Mouse (Mus musculus): ENCODE data around the gene Osbpl8. TPM values are rescaled to one million over a fixed set of nuclear protein-coding genes. Genes with fewer than 3 reads are reported as not detected.

The Osbpl8 gene
- polyA plus RNA-seq, 1 experiment, result 30.1 TPM

DNA sequence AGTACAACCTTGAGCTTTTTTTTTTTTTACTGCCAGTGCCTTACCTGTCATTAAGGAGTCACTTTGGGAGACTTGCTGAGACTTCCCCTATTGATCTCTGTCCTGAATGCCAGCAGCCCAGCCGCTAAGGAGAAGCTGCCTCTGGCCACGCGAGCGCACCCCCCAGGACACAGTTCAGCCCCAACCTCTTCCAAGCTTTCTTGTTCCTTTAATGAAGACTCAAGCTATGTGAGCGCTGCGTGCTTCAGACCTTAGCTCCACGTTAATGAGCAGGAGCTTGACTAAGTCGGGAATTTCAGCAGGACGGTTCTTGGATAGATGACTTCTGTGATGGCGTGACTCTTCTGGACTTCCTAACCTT, 171.8 kb downstream of the Osbpl8 start:
- no peaks in the 10 kb centered on the region for H3K4me1 ChIP-seq (ENCODE audit: control insufficient read depth, insufficient read depth, low read length)
- H3K27ac ChIP-seq (ENCODE audit: insufficient read depth, low read length), result no peak overlapping the region
- H3K4me3 ChIP-seq (ENCODE audit: insufficient read depth, low read length), result no peak overlapping the region
- TF ChIP-seq POLR2A (IDR thresholded peaks at IDR 0.05; ENCODE audit: extremely low read depth, insufficient read depth, low read length) (no peak), CTCF (IDR thresholded peaks at IDR 0.05; ENCODE audit: extremely low read depth, insufficient read depth, low read length) (no peak)

DNA sequence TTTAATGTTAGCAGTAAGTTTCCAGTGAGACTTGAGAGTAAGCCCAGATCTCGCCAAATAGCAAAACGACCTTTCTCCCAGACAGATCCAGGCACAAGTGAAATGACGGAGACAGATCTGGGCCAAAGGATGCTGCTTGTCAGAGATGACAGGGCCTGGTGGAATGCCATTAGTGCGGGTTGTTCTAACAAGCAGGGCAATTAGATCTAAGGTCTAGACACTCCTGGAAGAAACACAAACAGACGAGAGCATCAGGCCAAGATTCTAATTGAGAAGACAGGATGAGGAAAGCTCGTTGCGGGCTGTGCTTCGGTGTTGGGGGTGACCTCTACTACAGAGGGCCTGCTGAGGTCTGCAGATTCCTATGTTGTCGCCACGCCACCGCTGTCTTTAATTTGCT, 174.7 kb downstream of the Osbpl8 start:
- no peak overlapping the region for H3K27ac ChIP-seq (ENCODE audit: insufficient read depth, low read length)
- H3K4me3 ChIP-seq (ENCODE audit: insufficient read depth, low read length), result no peak overlapping the region
- no peaks in the 10 kb centered on the region for H3K4me1 ChIP-seq (ENCODE audit: control insufficient read depth, insufficient read depth, low read length)
- TF ChIP-seq CTCF (IDR thresholded peaks at IDR 0.05; ENCODE audit: extremely low read depth, insufficient read depth, low read length), result no peak
- TF ChIP-seq POLR2A (IDR thresholded peaks at IDR 0.05; ENCODE audit: extremely low read depth, insufficient read depth, low read length), result no peak

DNA sequence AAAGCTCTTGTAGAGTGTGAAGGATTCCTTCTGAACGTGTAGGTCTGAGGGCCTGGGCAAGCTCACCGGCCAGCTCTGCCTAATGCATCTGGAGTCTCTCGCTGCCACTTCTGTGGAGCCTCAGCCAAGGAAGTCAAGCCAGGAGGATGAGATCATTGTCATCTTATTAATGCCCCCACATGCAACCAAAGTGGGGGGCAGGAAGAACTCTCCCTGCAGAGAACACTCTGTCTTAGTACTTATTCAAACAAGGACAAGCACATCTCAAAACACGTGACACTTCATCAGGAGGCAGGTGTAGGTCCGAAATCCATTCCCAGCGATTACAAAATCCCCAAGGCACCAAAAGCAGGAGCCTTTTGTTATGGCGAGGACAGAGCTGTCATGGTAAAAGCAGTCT, 177.2 kb downstream of the Osbpl8 start:
- no peaks in the 10 kb centered on the region for H3K4me1 ChIP-seq (ENCODE audit: control insufficient read depth, insufficient read depth, low read length)
- H3K27ac ChIP-seq (ENCODE audit: insufficient read depth, low read length), result no peak overlapping the region
- H3K4me3 ChIP-seq (ENCODE audit: insufficient read depth, low read length), result no peak overlapping the region
- no peak for TF ChIP-seq POLR2A (IDR thresholded peaks at IDR 0.05; ENCODE audit: extremely low read depth, insufficient read depth, low read length)
- no peak for TF ChIP-seq CTCF (IDR thresholded peaks at IDR 0.05; ENCODE audit: extremely low read depth, insufficient read depth, low read length)

DNA sequence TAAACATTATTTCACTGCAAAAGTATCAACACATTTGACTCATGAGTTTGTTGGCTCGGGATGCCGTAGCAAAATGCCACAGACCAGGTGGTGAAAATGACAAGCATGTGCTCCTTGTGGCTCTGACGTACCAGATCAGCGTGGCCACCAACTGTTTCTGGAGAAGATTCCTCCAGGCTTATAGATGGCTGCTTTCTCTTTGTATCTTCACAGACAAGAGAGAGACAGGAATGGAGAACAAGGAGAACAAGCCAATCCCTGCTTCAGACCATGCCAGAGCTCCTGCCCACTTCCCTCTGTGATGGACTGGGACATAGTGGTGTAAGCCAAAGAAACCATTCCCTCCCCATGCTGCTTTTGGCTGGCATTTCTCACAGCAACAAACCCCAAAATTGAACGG, 179.0 kb downstream of the Osbpl8 start:
- no peaks in the 10 kb centered on the region for H3K4me1 ChIP-seq (ENCODE audit: control insufficient read depth, insufficient read depth, low read length)
- no peak for TF ChIP-seq POLR2A (IDR thresholded peaks at IDR 0.05; ENCODE audit: extremely low read depth, insufficient read depth, low read length)
- no peak overlapping the region for H3K4me3 ChIP-seq (ENCODE audit: insufficient read depth, low read length)
- no peak overlapping the region for H3K27ac ChIP-seq (ENCODE audit: insufficient read depth, low read length)

Other genes starting within 250 kb of the Osbpl8 start
- 10.1 and 14.0 TPM in 2 replicates for gene Csrp2, start 245.0 kb upstream of the Osbpl8 start, polyA plus RNA-seq (2012; rRNA removed)
- gene Zdhhc17, start 154.6 kb upstream of the Osbpl8 start, polyA plus RNA-seq (2012; rRNA removed), result 83.2 and 88.6 TPM in 2 replicates
- gene Bbs10, start 133.9 kb downstream of the Osbpl8 start, polyA plus RNA-seq (2012; rRNA removed), result 4.7 and 5.0 TPM in 2 replicates

Measured in cortical plate, adult 2 months (tissue).